Mouse (Mus musculus) heart, postnatal 0 days (tissue): Measurements from ENCODE around the gene Kcnn1.

Source experiments
- CTCF ChIP-seq: IDR thresholded peaks from 2 replicates; pipeline ENCODE4 v1.5.1; 2016; ENCODE audit warnings: antibody characterized with exemption, control low read depth, low read depth
- EP300 ChIP-seq: IDR thresholded peaks from 2 replicates; pipeline ENCODE4 v1.6.1; 2016; ENCODE audit warnings: antibody characterized with exemption, low read depth

- no peak for TF ChIP-seq CTCF
- no peak for TF ChIP-seq EP300
Measured at GRCm38 (mm10) chr8:70808239-70808638, 54.8 kb downstream of the Kcnn1 start, which contains the start of gene Il12rb1.
